Mouse (Mus musculus): Measurements from ENCODE around the gene Glmp.
"Not testable (repeated sequence)": the region's sequence is repeated elsewhere in the genome, so short reads cannot be mapped to it uniquely, and the experiment has no call there.

The Glmp gene

GRCm38 (mm10) chr3:88378599-88378998 is 53.8 kb downstream of the Glmp start, which contains the start of gene Bglap2:
Gene Bglap2, minus strand, starts transcription at chr3:88378699.
- not testable (repeated sequence) for DNase-seq (ENCODE audit: low spot score)

All from urinary bladder, postnatal 14 days (tissue).